Mouse (Mus musculus): ENCODE measurements around the gene 5330417C22Rik. TPM values are rescaled to one million over a fixed set of nuclear protein-coding genes. Genes with fewer than 3 reads are reported as not detected.
A peak's percentile ranks its signal among the peaks of the same experiment; 100 is the strongest.

Gene 5330417C22Rik
- polyA plus RNA-seq, 1 experiment from 2014 or later, result 18.9 TPM

GRCm38 (mm10) chr3:108423006-108423405 lies 113.3 kb downstream of the 5330417C22Rik start:
- Histone ChIP-seq H3K27me3 (no peaks in the 10 kb centered on the region), H3K4me3 (no peak overlapping the region), H3K27ac (replicated peaks) (peak overlapping the region; percentile 71; the same call in 1 of the 2 replicates), H3K9ac (0 out of 2 replicates have a peak overlapping the region, but pooled peaks have one; percentile 23), H3K36me3 (peaks cover 21% of the 10 kb centered on the region), H3K4me2 (peak overlapping the region; percentile 52), H3K4me1 (replicated peaks) (peaks cover 34% of the 10 kb centered on the region), H3K9me3 (no peaks in the 10 kb centered on the region)
- 26% methylated on average over 6 of the region's 6 CpGs for WGBS
- peak; percentile 24; the same call in 1 of the 2 replicates for ATAC-seq (ENCODE audit: low FRiP score, low read depth)

- under 1% methylated on average over 48 of the region's 48 CpGs for WGBS
- Histone ChIP-seq H3K9ac (peak overlapping the region; percentile 99), H3K4me3 (peak overlapping the region; percentile 92), H3K27ac (replicated peaks) (peak overlapping the region; percentile 95), H3K9me3 (no peaks in the 10 kb centered on the region), H3K4me1 (replicated peaks) (peaks cover 47% of the 10 kb centered on the region), H3K27me3 (no peaks in the 10 kb centered on the region), H3K36me3 (peaks cover 20% of the 10 kb centered on the region), H3K4me2 (peak overlapping the region; percentile 82)
- ATAC-seq (ENCODE audit: low FRiP score, low read depth), result peak; percentile 80
Observed at GRCm38 (mm10) chr3:108415831-108416223, 120.5 kb downstream of the 5330417C22Rik start.

- Histone ChIP-seq H3K27me3 (no peaks in the 10 kb centered on the region), H3K9me3 (no peaks in the 10 kb centered on the region), H3K9ac (peak within 1 kb of the TSS; percentile 99), H3K27ac (replicated peaks) (peak within 1 kb of the TSS; percentile 95), H3K4me2 (peak within 1 kb of the TSS; percentile 82), H3K4me1 (replicated peaks) (peaks cover 54% of the 10 kb centered on the region), H3K36me3 (peaks cover 20% of the 10 kb centered on the region), H3K4me3 (peak within 1 kb of the TSS; percentile 92)
- peak; percentile 35 for ATAC-seq (ENCODE audit: low FRiP score, low read depth)
- WGBS, result 3% methylated on average over 51 of the region's 67 CpGs
Observed at GRCm38 (mm10) chr3:108414857-108415830, 121.2 kb downstream of the 5330417C22Rik start, which contains the start of gene Celsr2. Gene Celsr2 (minus strand): TSS chr3:108415552.

- Histone ChIP-seq H3K27ac (replicated peaks) (no peak overlapping the region), H3K4me2 (peak overlapping the region; percentile 82), H3K9ac (no peak overlapping the region), H3K27me3 (no peaks in the 10 kb centered on the region), H3K9me3 (no peaks in the 10 kb centered on the region), H3K4me3 (peak overlapping the region; percentile 92; the same call in 1 of the 2 replicates), H3K36me3 (peaks cover 20% of the 10 kb centered on the region), H3K4me1 (replicated peaks) (peaks cover 67% of the 10 kb centered on the region)
- no peak for ATAC-seq (ENCODE audit: low FRiP score, low read depth)
- 97% methylated on average over 35 of the region's 35 CpGs for WGBS
Observed at GRCm38 (mm10) chr3:108413634-108414360, 122.5 kb downstream of the 5330417C22Rik start.

GRCm38 (mm10) chr3:108411754-108412121 lies 124.6 kb downstream of the 5330417C22Rik start:
- H3K4me2 ChIP-seq, result peak overlapping the region; percentile 83
- no peaks in the 10 kb centered on the region for H3K9me3 ChIP-seq
- H3K27ac ChIP-seq (replicated peaks), result peak overlapping the region; percentile 91
- peak; percentile 57 for ATAC-seq (ENCODE audit: low FRiP score, low read depth)
- peaks cover 81% of the 10 kb centered on the region for H3K4me1 ChIP-seq (replicated peaks)
- no peaks in the 10 kb centered on the region for H3K27me3 ChIP-seq
- H3K9ac ChIP-seq, result peak overlapping the region; percentile 51
- H3K36me3 ChIP-seq, result peaks cover 25% of the 10 kb centered on the region
- H3K4me3 ChIP-seq, result peak overlapping the region; percentile 35
- WGBS, result 8% methylated on average over 8 of the region's 8 CpGs

GRCm38 (mm10) chr3:108411026-108411753 lies 125.1 kb downstream of the 5330417C22Rik start:
- Histone ChIP-seq H3K9ac (peak overlapping the region; percentile 51), H3K4me2 (peak overlapping the region; percentile 83), H3K4me3 (peak overlapping the region; percentile 35), H3K27ac (replicated peaks) (peak overlapping the region; percentile 91), H3K36me3 (peaks cover 30% of the 10 kb centered on the region), H3K9me3 (no peaks in the 10 kb centered on the region), H3K4me1 (replicated peaks) (peaks cover 87% of the 10 kb centered on the region), H3K27me3 (no peaks in the 10 kb centered on the region)
- ATAC-seq (ENCODE audit: low FRiP score, low read depth), result no peak
- 9% methylated on average over 5 of the region's 5 CpGs for WGBS

GRCm38 (mm10) chr3:108410359-108410714 lies 126.0 kb downstream of the 5330417C22Rik start:
- Histone ChIP-seq H3K27ac (replicated peaks) (peak overlapping the region; percentile 91), H3K9ac (peak overlapping the region; percentile 51), H3K4me3 (peak overlapping the region; percentile 35), H3K27me3 (no peaks in the 10 kb centered on the region), H3K4me2 (peak overlapping the region; percentile 83), H3K9me3 (no peaks in the 10 kb centered on the region), H3K36me3 (peaks cover 32% of the 10 kb centered on the region), H3K4me1 (replicated peaks) (peaks cover 92% of the 10 kb centered on the region)
- peak; percentile 20 for ATAC-seq (ENCODE audit: low FRiP score, low read depth)
- 0% methylated on average over 5 of the region's 5 CpGs for WGBS

- peaks cover 34% of the 10 kb centered on the region for H3K36me3 ChIP-seq
- H3K9me3 ChIP-seq, result no peaks in the 10 kb centered on the region
Observed at GRCm38 (mm10) chr3:108409656-108410358, 126.5 kb downstream of the 5330417C22Rik start.

GRCm38 (mm10) chr3:108408517-108409008 lies 127.8 kb downstream of the 5330417C22Rik start:
- Histone ChIP-seq H3K4me2 (no peak overlapping the region), H3K9me3 (no peaks in the 10 kb centered on the region), H3K4me3 (no peak overlapping the region), H3K27me3 (no peaks in the 10 kb centered on the region), H3K36me3 (peaks cover 37% of the 10 kb centered on the region), H3K9ac (no peak overlapping the region), H3K4me1 (replicated peaks) (peaks cover 80% of the 10 kb centered on the region), H3K27ac (replicated peaks) (no peak overlapping the region)
- ATAC-seq (ENCODE audit: low FRiP score, low read depth), result no peak
- 75% methylated on average over 8 of the region's 8 CpGs for WGBS

More at GRCm38 (mm10) chr3:108409656-108410358, 126.5 kb downstream of the 5330417C22Rik start:
- Histone ChIP-seq H3K27ac (replicated peaks) (peak overlapping the region; percentile 91), H3K4me1 (replicated peaks) (peaks cover 92% of the 10 kb centered on the region), H3K4me2 (peak overlapping the region; percentile 83), H3K27me3 (no peaks in the 10 kb centered on the region), H3K4me3 (peak overlapping the region; percentile 35), H3K9ac (peak overlapping the region; percentile 51)
- WGBS, result 10% methylated on average over 8 of the region's 8 CpGs
- ATAC-seq (ENCODE audit: low FRiP score, low read depth), result peak; percentile 8

- Histone ChIP-seq H3K9ac (no peak overlapping the region), H3K36me3 (peaks cover 34% of the 10 kb centered on the region), H3K4me3 (no peak overlapping the region), H3K27ac (replicated peaks) (peak overlapping the region; percentile 14), H3K4me2 (no peak overlapping the region), H3K4me1 (replicated peaks) (peaks cover 69% of the 10 kb centered on the region), H3K27me3 (no peaks in the 10 kb centered on the region), H3K9me3 (no peaks in the 10 kb centered on the region)
- 53% methylated on average over 24 of the region's 24 CpGs for WGBS
- no peak for ATAC-seq (ENCODE audit: low FRiP score, low read depth)
Observed at GRCm38 (mm10) chr3:108406306-108406885, 129.9 kb downstream of the 5330417C22Rik start.
